Mouse (Mus musculus) liver, adult 2 months (tissue): ENCODE results near the gene Gcnt1. TPM values are rescaled to one million over a fixed set of nuclear protein-coding genes. Genes with fewer than 3 reads are reported as not detected.

Experiments
- DNase-seq: peaks from one replicate; pipeline ENCODE4 v3.0.0-alpha.2; 2011; ENCODE audit warnings: low read depth, low spot score; ENCODE audit errors: extremely low read depth
- H3K27ac ChIP-seq: fragments of 200-500 bp; replicated peaks from 2 replicates; pipeline ENCODE4 v1.5.1; 2012; ENCODE audit warnings: low read depth, mild to moderate bottlenecking, control low read depth, inconsistent platforms, low read length; ENCODE audit not compliant: insufficient read depth
- H3K27me3 ChIP-seq: fragments of 200-500 bp; 2 replicates; pipeline ENCODE4 v1.6.1; 2012; ENCODE audit warnings: mild to moderate bottlenecking, moderate library complexity, low read length, inconsistent platforms; ENCODE audit not compliant: control insufficient read depth, insufficient read depth
- H3K36me3 ChIP-seq: fragments of 200-500 bp; 2 replicates; pipeline ENCODE4 v1.6.1; 2012; ENCODE audit warnings: low read length, inconsistent platforms; ENCODE audit not compliant: control insufficient read depth, insufficient read depth
- H3K4me1 ChIP-seq: fragments of 200-500 bp; 2 replicates; pipeline ENCODE4 v1.6.1; 2011; ENCODE audit warnings: low read length; ENCODE audit not compliant: control insufficient read depth, insufficient read depth
- H3K4me3 ChIP-seq: fragments of 200-500 bp; 2 replicates; pipeline ENCODE4 v1.5.1; 2011; ENCODE audit warnings: low read depth, mild to moderate bottlenecking, control low read depth, low read length, moderate library complexity; ENCODE audit not compliant: insufficient read depth
- H3K79me2 ChIP-seq: fragments of 200-500 bp; 2 replicates; pipeline ENCODE4 v1.6.1; 2012; ENCODE audit warnings: inconsistent platforms, mild to moderate bottlenecking, low read length, moderate library complexity; ENCODE audit not compliant: control insufficient read depth, insufficient read depth
- H3K9ac ChIP-seq: fragments of 200-500 bp; 2 replicates; pipeline ENCODE4 v1.6.1; 2012; ENCODE audit warnings: low read depth, mild to moderate bottlenecking, control low read depth, inconsistent platforms, low read length
- CTCF ChIP-seq: fragments of 200-500 bp; IDR thresholded peaks from 2 replicates; pipeline ENCODE4 v1.5.1; 2011; ENCODE audit warnings: low read depth, low read length, control low read depth
- POLR2A ChIP-seq: fragments of 200-500 bp; IDR thresholded peaks from 2 replicates; pipeline ENCODE4 v1.6.1; 2011; ENCODE audit warnings: low read length, control low read depth; ENCODE audit not compliant: insufficient read depth; ENCODE audit errors: extremely low read depth
- WGBS: fragments of 180-500 bp; shearing (Covaris S2); methylation state at CpG from one replicate; pipeline ENCODE4 v1.1.7; 2018; 5-methylcytosine and 5-hydroxymethylcytosine counted together
- polyA plus RNA-seq: library from polyadenylated mRNA; depleted of rRNA; stranded (reverse); fragments of >200 nt; gene quantifications from 2 replicates; pipeline ENCODE4 v1.2.3, GENCODE M21; 2012; rRNA removed
- total RNA-seq: library from RNA; depleted of rRNA; stranded (reverse); fragments of >200 nt; gene quantifications from 2 replicates; pipeline ENCODE4 v1.2.3, GENCODE M21; 2014; rRNA removed

Gcnt1 gene
- total and polyA plus RNA-seq, 2 experiments, result 0.17 to 0.55 TPM

- Histone ChIP-seq H3K36me3 (no peaks in the 10 kb centered on the region), H3K9ac (no peak overlapping the region), H3K27ac (no peak overlapping the region), H3K27me3 (no peaks in the 10 kb centered on the region), H3K4me1 (peaks cover 2% of the 10 kb centered on the region; the same call in 1 of the 2 replicates), H3K79me2 (no peaks in the 10 kb centered on the region), H3K4me3 (no peak overlapping the region)
- no peak for DNase-seq
- WGBS, result 93% methylated on average over 4 of the region's 4 CpGs
- TF ChIP-seq CTCF, result no peak
- no peak for TF ChIP-seq POLR2A
These were observed 94.1 kb downstream of the Gcnt1 start for GRCm38 (mm10) chr19:17278381-17279051.

Other genes with a start within 250 kb of the Gcnt1 start
- 38.1 and 43.8 TPM in 2 replicates for gene Rfk, start 21.2 kb upstream of the Gcnt1 start, total RNA-seq
- 51.2 and 53.3 TPM in 2 replicates for gene Rfk, start 21.2 kb upstream of the Gcnt1 start, polyA plus RNA-seq